Comparison of ENCODE assay signal across 22 mouse cellular contexts in genomic region chr8:107194786-107195451, GRCm38 (mm10). TPM values are rescaled to one million over a fixed set of nuclear protein-coding genes. Genes with fewer than 3 reads are reported as not detected.
DNase-seq lines count a peak whose midpoint lies in the region; ATAC-seq and TF ChIP-seq lines count a peak whose summit lies in the region.
"Had no signal": no experiment of that assay in that cellular context is flagged by ENCODE, and none has a peak within 500 bp of the region (broad histone marks: within the 10 kb centered on the region; RNA-seq: fewer than 3 reads in every experiment).

No protein-coding gene starts in this region.

- TF ChIP-seq CTCF in heart, adult 2 months (IDR thresholded peaks at IDR 0.05), result peak; percentile 24; the same call in 1 of the 2 replicates

- 0 out of 2 replicates have a peak, but pooled peaks have one; percentile 33 for ATAC-seq in megakaryocyte-erythroid progenitor cell, adult 5-6 weeks (replicated peaks; ENCODE audit: low FRiP score, low TSS enrichment, poor library complexity, severe bottlenecking)
- ATAC-seq: forebrain, embryonic 14.5 days; intestine, postnatal 0 days had no signal

- H3K27ac ChIP-seq in heart, adult 2 months, result no peak overlapping the region
- H3K27ac ChIP-seq: embryonic facial prominence, embryonic 13.5 days; hindbrain, embryonic 14.5 days; lung, embryonic 15.5 days; midbrain, embryonic 12.5 days had no signal

- H3K4me1 ChIP-seq in heart, adult 2 months (ENCODE audit: control insufficient read depth, insufficient read depth, low read length), result no peaks in the 10 kb centered on the region
- H3K4me1 ChIP-seq: midbrain, embryonic 12.5 days had no signal

- no peak for TF ChIP-seq EP300 in heart, adult 2 months (IDR thresholded peaks at IDR 0.05; ENCODE audit: insufficient read depth, low read depth, low read length)

- no peak for TF ChIP-seq POLR2A in heart, adult 2 months (IDR thresholded peaks at IDR 0.05; ENCODE audit: insufficient read depth, low read depth, low read length)

- intact Hi-C loops in heart, adult 2 months (cut with DNase I), result no loop called here

- H3K9ac ChIP-seq in heart, adult 2 months (ENCODE audit: low read depth, low read length), result no peak overlapping the region
- H3K9ac ChIP-seq: embryonic facial prominence, embryonic 13.5 days; heart, embryonic 12.5 days; hindbrain, embryonic 14.5 days; lung, embryonic 15.5 days; midbrain, embryonic 12.5 days had no signal

- no peaks in the 10 kb centered on the region for H3K36me3 ChIP-seq in heart, adult 2 months (ENCODE audit: control insufficient read depth, insufficient read depth, low read length)
- H3K36me3 ChIP-seq: embryonic facial prominence, embryonic 13.5 days; G1E; heart, embryonic 12.5 days; lung, embryonic 15.5 days; midbrain, embryonic 12.5 days had no signal

- H3K79me2 ChIP-seq in heart, adult 2 months (replicated peaks; ENCODE audit: control insufficient read depth, insufficient read depth, low read length), result no peaks in the 10 kb centered on the region

- WGBS in heart, adult 2 months, result 86% methylated on average over 14 of the region's 14 CpGs

- no peak for DNase-seq in heart, adult 2 months
- DNase-seq in heart, adult 9 months (ENCODE audit: low spot score in 2 of 2), result no peak
- DNase-seq in retina, postnatal 1 day, result peak; percentile 22
- DNase-seq in retina, embryonic 14.5 days (ENCODE audit: low spot score), result no peak
- peak; percentile 65 for DNase-seq in ES-CJ7 (ENCODE audit: low read depth, low spot score)
- no peak for DNase-seq in left cerebral cortex, adult 9 months (ENCODE audit: low spot score in 2 of 2)
- DNase-seq: cerebellum, adult 11 months; cerebellum, postnatal 10 days; gastrocnemius, postnatal 36 days; kidney, postnatal 14 days; left cerebral cortex, postnatal 4 days; lung, postnatal 4 days; right cerebral cortex, adult 18-20 months had no signal

- H3K4me3 ChIP-seq in heart, adult 2 months, result no peak overlapping the region
- H3K4me3 ChIP-seq: embryonic facial prominence, embryonic 13.5 days; heart, embryonic 12.5 days; lung, embryonic 15.5 days; midbrain, embryonic 12.5 days had no signal

- no peaks in the 10 kb centered on the region for H3K27me3 ChIP-seq in heart, adult 2 months (ENCODE audit: control insufficient read depth, insufficient read depth, low read length)
- H3K27me3 ChIP-seq: embryonic facial prominence, embryonic 13.5 days; heart, embryonic 12.5 days; lung, embryonic 15.5 days; midbrain, embryonic 12.5 days had no signal

RNA-seq across cellular contexts. Expression of gene Cyb5b, which starts 44.5 kb away (rescaled TPM):
- 10 to 100 TPM; 38.8 to 41.1 TPM for total RNA-seq in heart, adult 2 months (2021)
- polyA plus RNA-seq in heart, adult 2 months (2012; rRNA removed), result 33.2 and 50.8 TPM in 2 replicates
- total RNA-seq in megakaryocyte-erythroid progenitor cell, adult 5-6 weeks (2014; fragmentation: Nextera tagmentation), result 34.9 and 35.4 TPM in 2 replicates
- total RNA-seq in megakaryocyte-erythroid progenitor cell, adult 5-6 weeks (2017), result 39.3 and 46.4 TPM in 2 replicates

Comparison
In these comparisons a context has a peak if more than half of its experiments do, and no peak if none do; other contexts are left out.
1. DNase-seq: peak in retina, postnatal 1 day (single experiment) and ES-CJ7 (single experiment); none in heart, adult 2 months (0 of 2), heart, adult 9 months (0 of 2), retina, embryonic 14.5 days (single experiment) and left cerebral cortex, adult 9 months (0 of 2).